Comparison of ENCODE assay signal across 16 mouse cellular contexts in genomic region chr19:46285631-46286030, GRCm38 (mm10).
"Had no signal": no experiment of that assay in that cellular context is flagged by ENCODE, and none has a peak within 500 bp of the region (broad histone marks: within the 10 kb centered on the region; RNA-seq: fewer than 3 reads in every experiment).

No protein-coding gene starts in this region.

- H3K4me1 ChIP-seq: heart, embryonic 13.5 days; heart, embryonic 15.5 days; hindbrain, embryonic 13.5 days; hindbrain, embryonic 15.5 days; kidney, embryonic 15.5 days; limb, embryonic 13.5 days; limb, embryonic 15.5 days; liver, embryonic 12.5 days had no signal

- ATAC-seq: intestine, embryonic 16.5 days; liver, embryonic 12.5 days had no signal

- H3K9ac ChIP-seq: heart, embryonic 13.5 days; heart, embryonic 15.5 days; hindbrain, embryonic 13.5 days; hindbrain, embryonic 15.5 days; kidney, embryonic 15.5 days; limb, embryonic 13.5 days; limb, embryonic 15.5 days; liver, embryonic 12.5 days; liver, embryonic 14.5 days had no signal

- H3K27ac ChIP-seq: heart, embryonic 13.5 days; heart, embryonic 15.5 days; hindbrain, embryonic 13.5 days; hindbrain, embryonic 15.5 days; hindbrain, postnatal 0 days; kidney, embryonic 15.5 days; kidney, postnatal 0 days; limb, embryonic 13.5 days; limb, embryonic 15.5 days; liver, embryonic 12.5 days; liver, embryonic 14.5 days had no signal

- DNase-seq: gastrocnemius, postnatal 36 days; kidney, postnatal 14 days; layer of hippocampus, adult 9-11 months; layer of hippocampus, postnatal 36 days had no signal

- H3K4me3 ChIP-seq: heart, embryonic 13.5 days; heart, embryonic 15.5 days; hindbrain, embryonic 13.5 days; hindbrain, embryonic 15.5 days; kidney, embryonic 15.5 days; limb, embryonic 13.5 days; limb, embryonic 15.5 days; liver, embryonic 12.5 days had no signal

- H3K27me3 ChIP-seq: heart, embryonic 15.5 days; hindbrain, embryonic 13.5 days; hindbrain, embryonic 15.5 days; kidney, embryonic 15.5 days; limb, embryonic 13.5 days; limb, embryonic 15.5 days; liver, embryonic 12.5 days had no signal
